Mouse (Mus musculus) stomach, postnatal 0 days (tissue): ENCODE data around the gene Nipal4. TPM values are rescaled to one million over a fixed set of nuclear protein-coding genes. Genes with fewer than 3 reads are reported as not detected.

ENCODE experiments used
- ATAC-seq: fragments of 200-750 bp; cut with Nextera tagmentation; 2 replicates; pipeline ENCODE4 v1.8.0; 2017; ENCODE audit not compliant: low FRiP score, low TSS enrichment
- DNase-seq: peaks from one replicate; pipeline ENCODE4 v3.0.0-alpha.2; 2016; ENCODE audit warnings: low spot score
- H3K27ac ChIP-seq: fragments of 300-500 bp; sonication (generic); replicated peaks from 2 replicates; pipeline ENCODE4 v1.5.1; 2014; ENCODE audit warnings: mild to moderate bottlenecking, control low read depth
- H3K27me3 ChIP-seq: fragments of 300-500 bp; sonication (generic); 2 replicates; pipeline ENCODE4 v1.6.1; 2014; ENCODE audit warnings: low read length; ENCODE audit not compliant: control insufficient read depth, insufficient read depth
- H3K36me3 ChIP-seq: fragments of 300-500 bp; sonication (generic); 2 replicates; pipeline ENCODE4 v1.6.1; 2014; ENCODE audit warnings: low read length, mixed read lengths; ENCODE audit not compliant: control insufficient read depth, insufficient read depth
- H3K4me1 ChIP-seq: fragments of 300-500 bp; sonication (generic); replicated peaks from 2 replicates; pipeline ENCODE4 v1.6.1; 2014; ENCODE audit warnings: antibody characterized with exemption; ENCODE audit not compliant: control insufficient read depth, insufficient read depth
- H3K4me2 ChIP-seq: fragments of 300-500 bp; sonication (generic); replicated peaks from 2 replicates; pipeline ENCODE4 v1.6.1; 2014; ENCODE audit warnings: low read depth, mild to moderate bottlenecking, control low read depth, moderate library complexity
- H3K4me3 ChIP-seq: fragments of 300-500 bp; sonication (generic); 2 replicates; pipeline ENCODE4 v1.5.1; 2014; ENCODE audit warnings: low read depth, low read length, control low read depth
- H3K9ac ChIP-seq: fragments of 300-500 bp; sonication (generic); 2 replicates; pipeline ENCODE4 v1.6.1; 2014; ENCODE audit warnings: mild to moderate bottlenecking, low read length, control low read depth, mixed read lengths
- H3K9me3 ChIP-seq: fragments of 300-500 bp; sonication (generic); 2 replicates; pipeline ENCODE4 v1.6.1; 2016; ENCODE audit warnings: low read length; ENCODE audit not compliant: control insufficient read depth
- CTCF ChIP-seq: IDR thresholded peaks from 2 replicates; pipeline ENCODE4 v1.5.1; 2016; ENCODE audit warnings: antibody characterized with exemption, low read depth, mild to moderate bottlenecking, moderate library complexity
- EP300 ChIP-seq: optimal IDR thresholded peaks from 2 replicates; pipeline ENCODE3; 2016; ENCODE audit warnings: antibody characterized with exemption
- whole genome bisulfite sequencing: fragments of 180-500 bp; shearing (Covaris S2); extraction: QIAGEN DNeasy Blood & Tissue Kit; methylation state at CpG from one replicate; pipeline ENCODE4 v1.1.7; 2014; 5-methylcytosine and 5-hydroxymethylcytosine counted together
- microRNA-seq: library from miRNA; unstranded; fragments of <30 nt; microRNA quantifications from one replicate; pipeline ENCODE4, GENCODE M21; 2016
- polyA plus RNA-seq: library from polyadenylated mRNA; unstranded; fragments of >200 nt; fragmentation: Nextera tagmentation; extraction: Ambion mirVana; gene quantifications from 2 replicates; pipeline ENCODE4 v1.2.1, GENCODE M21; 2015

Nipal4 gene
- polyA plus RNA-seq, 1 experiment from 2014 or later, result 30.0 TPM

DNA sequence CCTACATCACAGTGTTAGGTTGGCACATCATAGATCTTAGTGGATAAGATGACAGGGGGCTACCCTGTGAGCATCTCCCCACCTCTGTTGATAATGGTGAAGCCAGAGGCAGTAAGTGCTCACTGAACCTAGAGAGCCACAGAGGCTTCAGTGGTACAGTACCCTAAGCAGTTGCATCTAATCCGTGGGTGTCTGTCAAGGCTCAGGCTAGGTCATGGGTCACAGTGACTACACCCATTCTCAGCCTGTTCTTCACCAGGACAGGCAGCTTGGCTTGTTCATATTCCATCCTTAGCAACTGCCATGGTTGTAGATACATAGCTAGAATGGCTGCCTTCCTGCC, 55.4 kb downstream of the Nipal4 start:
- 73% methylated on average over 1 of the region's 1 CpGs for WGBS
- H3K4me1 ChIP-seq, result no peaks in the 10 kb centered on the region; the same call in 1 of the 2 replicates
- H3K4me3 ChIP-seq, result no peak overlapping the region
- no peaks in the 10 kb centered on the region for H3K9me3 ChIP-seq
- no peak for ATAC-seq
- H3K36me3 ChIP-seq, result 0 out of 2 replicates have a peak, but pooled peaks cover 2% of the 10 kb centered on the region
- H3K4me2 ChIP-seq, result no peak overlapping the region
- H3K27me3 ChIP-seq, result no peaks in the 10 kb centered on the region
- H3K9ac ChIP-seq, result no peak overlapping the region
- no peak for DNase-seq
- TF ChIP-seq EP300, result no peak
- TF ChIP-seq CTCF, result no peak
- H3K27ac ChIP-seq, result no peak overlapping the region

- no peak overlapping the region for H3K4me3 ChIP-seq
- TF ChIP-seq EP300, result no peak
- TF ChIP-seq CTCF, result no peak
- H3K9me3 ChIP-seq, result no peaks in the 10 kb centered on the region
- H3K4me1 ChIP-seq, result no peaks in the 10 kb centered on the region; the same call in 1 of the 2 replicates
- 78% methylated on average over 8 of the region's 8 CpGs for WGBS
- no peak for ATAC-seq
- H3K9ac ChIP-seq, result no peak overlapping the region
- DNase-seq, result no peak
- 0 out of 2 replicates have a peak, but pooled peaks cover 2% of the 10 kb centered on the region for H3K36me3 ChIP-seq
- H3K4me2 ChIP-seq, result no peak overlapping the region
- no peak overlapping the region for H3K27ac ChIP-seq
- H3K27me3 ChIP-seq, result no peaks in the 10 kb centered on the region
These were observed 56.0 kb downstream of the Nipal4 start for GRCm38 (mm10) chr11:46110156-46110944.

DNA sequence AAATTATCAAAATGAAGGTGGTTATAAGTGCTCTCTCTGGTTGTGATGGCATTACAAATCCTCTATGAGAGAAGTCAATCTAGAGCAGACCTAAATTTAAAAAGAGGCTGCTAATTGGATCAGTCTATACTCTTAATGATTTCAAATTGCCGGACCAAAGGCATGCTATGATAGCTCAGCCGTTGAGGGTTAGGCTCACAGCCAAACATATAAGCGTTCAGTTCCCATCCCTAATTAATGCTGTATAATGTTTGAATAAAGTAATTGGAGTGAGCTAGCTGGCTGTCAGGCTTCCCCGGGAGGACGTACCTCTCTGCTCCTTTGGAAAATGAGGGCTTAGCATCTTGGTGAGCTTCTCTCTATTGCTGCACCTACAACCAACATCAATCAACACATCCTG, 57.1 kb downstream of the Nipal4 start:
- Histone ChIP-seq H3K4me1 (no peaks in the 10 kb centered on the region), H3K36me3 (0 out of 2 replicates have a peak, but pooled peaks cover 2% of the 10 kb centered on the region), H3K4me3 (no peak overlapping the region), H3K9me3 (no peaks in the 10 kb centered on the region), H3K9ac (no peak overlapping the region), H3K4me2 (no peak overlapping the region), H3K27me3 (no peaks in the 10 kb centered on the region), H3K27ac (no peak overlapping the region)
- no peak for ATAC-seq
- 79% methylated on average over 5 of the region's 5 CpGs for WGBS
- TF ChIP-seq EP300 (no peak), CTCF (no peak)
- no peak for DNase-seq

DNA sequence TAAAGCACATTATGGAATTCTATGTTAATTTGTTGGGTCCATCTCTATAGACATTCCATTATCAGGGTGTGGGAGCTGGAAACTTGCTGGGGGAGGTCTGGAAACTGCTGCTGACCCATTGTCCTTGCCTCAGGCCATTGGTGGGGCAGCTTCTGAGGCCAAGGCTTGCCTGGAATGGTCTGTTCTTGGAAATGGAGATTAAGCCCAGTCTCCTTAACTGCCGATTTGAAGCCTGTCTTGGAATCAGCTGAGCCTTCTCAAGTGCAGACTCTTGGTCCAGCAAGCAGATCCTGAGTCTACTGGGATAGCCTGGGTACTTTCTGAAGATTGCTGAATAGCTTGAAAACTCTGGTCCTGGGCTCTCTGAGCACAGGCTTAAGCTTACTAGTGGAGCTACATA, 59.3 kb downstream of the Nipal4 start:
- no peak overlapping the region for H3K4me2 ChIP-seq
- no peak for TF ChIP-seq CTCF
- TF ChIP-seq EP300, result no peak
- no peaks in the 10 kb centered on the region for H3K4me1 ChIP-seq
- DNase-seq, result no peak
- H3K36me3 ChIP-seq, result no peaks in the 10 kb centered on the region
- 68% methylated on average over 1 of the region's 1 CpGs for whole genome bisulfite sequencing
- H3K27me3 ChIP-seq, result no peaks in the 10 kb centered on the region
- H3K4me3 ChIP-seq, result no peak overlapping the region
- ATAC-seq, result no peak
- H3K9me3 ChIP-seq, result no peaks in the 10 kb centered on the region
- no peak overlapping the region for H3K9ac ChIP-seq
- no peak overlapping the region for H3K27ac ChIP-seq

DNA sequence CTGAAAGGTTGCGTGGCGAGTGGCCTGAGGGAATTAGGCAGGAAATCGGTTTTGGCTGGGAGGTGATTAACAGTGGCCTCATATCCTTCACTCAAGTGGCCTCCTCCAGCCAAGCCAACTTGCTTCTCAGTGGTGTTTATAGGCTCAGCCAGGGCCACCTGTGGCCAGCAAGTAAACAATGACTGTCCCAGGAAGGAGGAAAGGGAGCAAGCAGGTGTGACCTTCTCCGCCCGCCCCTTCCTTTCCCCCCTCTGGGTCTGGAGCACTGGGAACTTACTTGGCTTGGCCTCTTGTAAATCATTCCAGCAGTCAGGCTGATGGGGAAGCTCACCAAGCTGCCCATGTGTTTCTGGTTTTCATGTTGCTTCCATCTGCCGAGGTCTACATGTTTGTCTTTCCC, 64.2 kb downstream of the Nipal4 start:
- ATAC-seq (no peak), DNase-seq (no peak)
- Histone ChIP-seq H3K9ac (no peak overlapping the region), H3K4me1 (no peaks in the 10 kb centered on the region), H3K9me3 (no peaks in the 10 kb centered on the region), H3K36me3 (peaks cover 12% of the 10 kb centered on the region; the same call in 1 of the 2 replicates), H3K27ac (no peak overlapping the region), H3K4me2 (no peak overlapping the region), H3K27me3 (no peaks in the 10 kb centered on the region), H3K4me3 (no peak overlapping the region)
- no peak for TF ChIP-seq EP300
- 65% methylated on average over 6 of the region's 6 CpGs for WGBS

Small RNA genes within 50 kb of the gene (microRNA-seq; reads per million reads assigned to microRNA genes)
- gene Mir7239 (not detected), gene Mir8100 (not detected)

Other genes with a start within 250 kb of the Nipal4 start
- gene Lsm11, start 221.6 kb downstream of the Nipal4 start, polyA plus RNA-seq, result 3.5 and 3.6 TPM in 2 replicates
- 6.9 and 7.4 TPM in 2 replicates for gene Thg1l, start 211.0 kb downstream of the Nipal4 start, polyA plus RNA-seq
- 0.15 and 0.17 TPM in 2 replicates for gene Sox30, start 186.2 kb downstream of the Nipal4 start, polyA plus RNA-seq
- 7.0 and 7.3 TPM in 2 replicates for gene Gm12166, start 114.2 kb downstream of the Nipal4 start, polyA plus RNA-seq
- 4.3 and 4.9 TPM in 2 replicates for gene Adam19, start 110.5 kb downstream of the Nipal4 start, polyA plus RNA-seq
- gene Fndc9, start 69.0 kb upstream of the Nipal4 start, polyA plus RNA-seq, result 6.9 and 8.2 TPM in 2 replicates
- gene Cyfip2, start 146.4 kb upstream of the Nipal4 start, polyA plus RNA-seq, result 2.8 and 3.0 TPM in 2 replicates
- gene Itk, start 223.0 kb upstream of the Nipal4 start, polyA plus RNA-seq, result 0.05 and 0.06 TPM in 2 replicates
- not detected in 2 replicates for gene Fam71b, start 230.1 kb upstream of the Nipal4 start, polyA plus RNA-seq